Mouse (Mus musculus): ENCODE measurements around the gene Sytl4.

DNA sequence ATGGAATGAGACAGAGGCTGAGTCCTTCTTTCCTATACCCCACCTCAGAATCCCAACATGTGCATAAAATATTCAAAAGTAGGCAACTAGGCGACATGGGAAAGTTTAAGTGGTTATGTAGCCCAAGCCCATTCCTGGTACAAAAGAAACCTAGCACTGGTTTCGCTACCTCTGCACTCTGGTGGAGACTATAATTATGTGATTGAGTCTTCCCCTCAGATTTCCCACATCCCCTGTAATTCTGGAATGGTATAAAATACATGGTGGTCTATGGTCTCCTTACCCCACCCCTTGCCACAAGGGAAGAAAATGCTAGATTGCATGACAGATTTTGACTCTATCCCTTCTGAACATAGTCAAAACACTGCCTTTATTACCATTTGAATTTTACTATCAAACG lies 68.6 kb downstream of the Sytl4 start:
- TF ChIP-seq POLR2A (IDR thresholded peaks at IDR 0.05; ENCODE audit: borderline replicate concordance, control insufficient read depth, low read depth, low read length) (no peak), CTCF (IDR thresholded peaks at IDR 0.05; ENCODE audit: control insufficient read depth, insufficient read depth, low read length) (no peak)

Data from bone marrow, adult 2 months (tissue).